11 mouse cellular contexts compared by ENCODE assay signal in genomic region chr12:84531906-84532829, GRCm38 (mm10). TPM values are rescaled to one million over a fixed set of nuclear protein-coding genes. Genes with fewer than 3 reads are reported as not detected.
DNase-seq lines count a peak whose midpoint lies in the region; ATAC-seq lines count a peak whose summit lies in the region.
"Had no signal": no experiment of that assay in that cellular context is flagged by ENCODE, and none has a peak within 500 bp of the region (broad histone marks: within the 10 kb centered on the region; RNA-seq: fewer than 3 reads in every experiment).

No protein-coding gene starts in this region.

- 0 out of 2 replicates have a peak overlapping the region, but pooled peaks have one; percentile 3 for H3K4me2 ChIP-seq in forebrain, embryonic 14.5 days (ENCODE audit: low read length)
- no peak overlapping the region; the same call in 1 of the 2 replicates for H3K4me2 ChIP-seq in neural tube, embryonic 12.5 days (replicated peaks)
- H3K4me2 ChIP-seq: liver, embryonic 11.5 days had no signal

- 6% methylated on average over 13 of the region's 13 CpGs for WGBS in forebrain, embryonic 14.5 days
- 32% methylated on average over 13 of the region's 13 CpGs for WGBS in neural tube, embryonic 12.5 days

- H3K9ac ChIP-seq in forebrain, embryonic 14.5 days (ENCODE audit: low read length): 0 out of 2 replicates have a peak overlapping the region, but pooled peaks have one; percentile 1
- no peak overlapping the region for H3K9ac ChIP-seq in neural tube, embryonic 12.5 days

- H3K27me3 ChIP-seq in forebrain, embryonic 14.5 days (replicated peaks; ENCODE audit: control insufficient read depth, insufficient read depth, low read length): no peaks in the 10 kb centered on the region
- peaks cover 63% of the 10 kb centered on the region for H3K27me3 ChIP-seq in neural tube, embryonic 12.5 days (replicated peaks)

- peak; percentile 93 for ATAC-seq in forebrain, embryonic 14.5 days
- ATAC-seq in neural tube, embryonic 12.5 days (ENCODE audit: low FRiP score, low read depth): peak; percentile 91

- peaks cover 3% of the 10 kb centered on the region; the same call in 1 of the 2 replicates for H3K36me3 ChIP-seq in forebrain, embryonic 14.5 days (ENCODE audit: control insufficient read depth, insufficient read depth, low read length)
- H3K36me3 ChIP-seq in neural tube, embryonic 12.5 days: no peaks in the 10 kb centered on the region

- no peaks in the 10 kb centered on the region for H3K9me3 ChIP-seq in forebrain, embryonic 14.5 days (replicated peaks; ENCODE audit: control insufficient read depth, low read length)
- H3K9me3 ChIP-seq in neural tube, embryonic 12.5 days: no peaks in the 10 kb centered on the region

- H3K27ac ChIP-seq in forebrain, embryonic 14.5 days (ENCODE audit: low read depth, low read length): peak overlapping the region; percentile 94
- no peak overlapping the region for H3K27ac ChIP-seq in neural tube, embryonic 12.5 days

- peaks cover 25% of the 10 kb centered on the region for H3K4me1 ChIP-seq in forebrain, embryonic 14.5 days (ENCODE audit: control insufficient read depth, insufficient read depth, low read length)
- peaks cover 17% of the 10 kb centered on the region for H3K4me1 ChIP-seq in neural tube, embryonic 12.5 days

- peak; percentile 8 for DNase-seq in cerebellum, adult 9-11 months
- DNase-seq in cerebellum, postnatal 25 days: no peak
- peak; percentile 92 for DNase-seq in forebrain, embryonic 14.5 days (ENCODE audit: low spot score)
- peak; percentile 35 to 41 for DNase-seq in layer of hippocampus, postnatal 10 days (ENCODE audit: low spot score in 2 of 2)
- no peak for DNase-seq in thymus, postnatal 25 days
- no peak for DNase-seq in natural killer cell, adult 2 months (ENCODE audit: low spot score in 2 of 2)
- DNase-seq in MN1 (ENCODE audit: low spot score): no peak
- DNase-seq: heart, postnatal 36 days had no signal

- H3K4me3 ChIP-seq in forebrain, embryonic 14.5 days (ENCODE audit: low read depth, low read length): no peak overlapping the region
- no peak overlapping the region for H3K4me3 ChIP-seq in neural tube, embryonic 12.5 days
- H3K4me3 ChIP-seq: myocyte had no signal

RNA-seq across cellular contexts. Expression of gene Vsx2, which starts 37.4 kb away (rescaled TPM):
- polyA plus RNA-seq in forebrain, embryonic 14.5 days (2014; fragmentation: Nextera tagmentation; extraction: Ambion mirVana): 0.09 TPM in 1 of 2 replicates, not detected in the other
- under 1 TPM; 0.11 to 0.27 TPM for total RNA-seq in layer of hippocampus, postnatal 10 days (2021)
- polyA plus RNA-seq in neural tube, embryonic 12.5 days (2016; fragmentation: Nextera tagmentation; extraction: Ambion mirVana): 6.6 and 6.9 TPM in 2 replicates
- total RNA-seq: heart, postnatal 36 days had no signal
- polyA plus RNA-seq: liver, embryonic 11.5 days; myocyte had no signal

Comparison
In these comparisons a context has a peak if more than half of its experiments do, and no peak if none do; other contexts are left out.
1. DNase-seq: peak in cerebellum, adult 9-11 months (single experiment), forebrain, embryonic 14.5 days (single experiment) and layer of hippocampus, postnatal 10 days (2 of 2); none in cerebellum, postnatal 25 days (0 of 2), thymus, postnatal 25 days (single experiment), natural killer cell, adult 2 months (0 of 2) and MN1 (single experiment).